Mouse (Mus musculus) bone marrow macrophage, adult 2 months (primary cell): ENCODE results near the gene Upf1.

Experiments
- CTCF ChIP-seq: IDR thresholded peaks from 2 replicates; pipeline ENCODE4 v1.5.1; 2012; ENCODE audit warnings: low read depth, mild to moderate bottlenecking, low read length, moderate library complexity
- POLR2A ChIP-seq: IDR thresholded peaks from 2 replicates; pipeline ENCODE4 v1.6.1; 2012; ENCODE audit warnings: mild to moderate bottlenecking, low read depth, low read length, borderline replicate concordance

- TF ChIP-seq POLR2A, result no peak
- no peak for TF ChIP-seq CTCF
These were observed 11.0 kb upstream of the Upf1 start for GRCm38 (mm10) chr8:70364066-70364465.
